11 mouse cellular contexts compared by ENCODE assay signal in genomic region chr6:92625923-92626322, GRCm38 (mm10).
DNase-seq lines count a peak whose midpoint lies in the region; ATAC-seq and TF ChIP-seq lines count a peak whose summit lies in the region.
"Had no signal": no experiment of that assay in that cellular context is flagged by ENCODE, and none has a peak within 500 bp of the region (broad histone marks: within the 10 kb centered on the region; RNA-seq: fewer than 3 reads in every experiment).

No protein-coding gene starts in this region.

- H3K9ac ChIP-seq in heart, embryonic 16.5 days (ENCODE audit: low read length) = no peak overlapping the region
- H3K9ac ChIP-seq: intestine, embryonic 15.5 days had no signal

- no peak overlapping the region for H3K27ac ChIP-seq in kidney, adult 2 months (ENCODE audit: insufficient read depth, low read depth, low read length)
- H3K27ac ChIP-seq in heart, embryonic 16.5 days (ENCODE audit: low read length) = peak overlapping the region; percentile 53
- H3K27ac ChIP-seq: intestine, embryonic 15.5 days; macrophage had no signal

- no peaks in the 10 kb centered on the region for H3K36me3 ChIP-seq in kidney, adult 2 months (ENCODE audit: control insufficient read depth, insufficient read depth, low read length)
- no peaks in the 10 kb centered on the region for H3K36me3 ChIP-seq in heart, embryonic 16.5 days (ENCODE audit: control insufficient read depth, insufficient read depth)
- H3K36me3 ChIP-seq: intestine, embryonic 15.5 days had no signal

- DNase-seq in cerebellum, adult 8-10 months = no peak
- DNase-seq in kidney, postnatal 10 days = peak; percentile 18
- no peak for DNase-seq in kidney, adult 2 months
- DNase-seq in adipocyte (ENCODE audit: low spot score) = peak; percentile 78
- no peak for DNase-seq in thymus, postnatal 0 days (ENCODE audit: low spot score)
- DNase-seq in kidney, adult 18-20 months = no peak

- no peak for TF ChIP-seq POLR2A in kidney, adult 2 months (IDR thresholded peaks at IDR 0.05; ENCODE audit: low read depth, low read length)

- no peak overlapping the region for H3K4me3 ChIP-seq in kidney, adult 2 months (ENCODE audit: insufficient read depth, low read depth, low read length)
- no peak overlapping the region for H3K4me3 ChIP-seq in heart, embryonic 16.5 days (ENCODE audit: low read length)
- H3K4me3 ChIP-seq: intestine, embryonic 15.5 days had no signal

- WGBS in kidney, adult 2 months = 65% methylated on average over 1 of the region's 1 CpGs
- WGBS in heart, embryonic 16.5 days = 25% methylated on average over 1 of the region's 1 CpGs

- no peak overlapping the region for H3K4me2 ChIP-seq in heart, embryonic 16.5 days (ENCODE audit: low read depth, low read length)
- H3K4me2 ChIP-seq: intestine, embryonic 15.5 days; liver, embryonic 11.5 days had no signal

- H3K4me1 ChIP-seq in kidney, adult 2 months (ENCODE audit: control insufficient read depth, insufficient read depth, low read length) = no peaks in the 10 kb centered on the region
- peaks cover 11% of the 10 kb centered on the region for H3K4me1 ChIP-seq in heart, embryonic 16.5 days (ENCODE audit: control insufficient read depth, insufficient read depth, low read length)
- H3K4me1 ChIP-seq: intestine, embryonic 15.5 days had no signal

- H3K9me3 ChIP-seq in heart, embryonic 16.5 days (replicated peaks; ENCODE audit: control insufficient read depth, low read length) = no peaks in the 10 kb centered on the region
- H3K9me3 ChIP-seq: intestine, embryonic 15.5 days had no signal

- TF ChIP-seq CTCF in kidney, adult 2 months (conservative IDR thresholded peaks at IDR 0.05; ENCODE audit: insufficient read depth, insufficient read length, low read depth, low read length) = no peak

- H3K27me3 ChIP-seq in kidney, adult 2 months (replicated peaks; ENCODE audit: control insufficient read depth, insufficient read depth, low read length) = no peaks in the 10 kb centered on the region
- H3K27me3 ChIP-seq in heart, embryonic 16.5 days (ENCODE audit: control insufficient read depth, insufficient read depth, low read length) = no peaks in the 10 kb centered on the region
- H3K27me3 ChIP-seq: intestine, embryonic 15.5 days had no signal

- peak; percentile 22; the same call in 1 of the 2 replicates for ATAC-seq in cerebellum, adult (ENCODE audit: insufficient number of reproducible peaks, low FRiP score, low TSS enrichment)
- no peak; the same call in 1 of the 2 replicates for ATAC-seq in heart, embryonic 16.5 days (replicated peaks; ENCODE audit: extremely low read depth, insufficient read depth, low FRiP score)
- ATAC-seq: intestine, embryonic 15.5 days had no signal

Comparison
In these comparisons a context has a peak if more than half of its experiments do, and no peak if none do; other contexts are left out.
1. DNase-seq: peak in kidney, postnatal 10 days (single experiment) and adipocyte (single experiment); none in cerebellum, adult 8-10 months (single experiment), kidney, adult 2 months (single experiment), thymus, postnatal 0 days (single experiment) and kidney, adult 18-20 months (single experiment).